Mouse (Mus musculus) hindbrain, embryonic 13.5 days (tissue): ENCODE results near the gene Haus5. TPM values are rescaled to one million over a fixed set of nuclear protein-coding genes. Genes with fewer than 3 reads are reported as not detected.

Source experiments
- ATAC-seq: fragments of 200-750 bp; cut with Nextera tagmentation; 2 replicates; pipeline ENCODE4 v1.8.0; 2017; ENCODE audit warnings: moderate TSS enrichment; ENCODE audit not compliant: low FRiP score
- H3K27ac ChIP-seq: fragments of 300-500 bp; sonication (generic); 2 replicates; pipeline ENCODE4 v1.5.1; 2015; ENCODE audit warnings: inconsistent platforms, mild to moderate bottlenecking, moderate library complexity
- H3K27me3 ChIP-seq: fragments of 300-500 bp; sonication (generic); 2 replicates; pipeline ENCODE4 v1.6.1; 2015; ENCODE audit warnings: mild to moderate bottlenecking, inconsistent platforms
- H3K36me3 ChIP-seq: fragments of 300-500 bp; sonication (generic); 2 replicates; pipeline ENCODE4 v1.6.1; 2015; ENCODE audit warnings: mild to moderate bottlenecking, inconsistent platforms
- H3K4me1 ChIP-seq: fragments of 300-500 bp; sonication (generic); replicated peaks from 2 replicates; pipeline ENCODE4 v1.6.1; 2015; ENCODE audit warnings: inconsistent platforms
- H3K4me2 ChIP-seq: fragments of 300-500 bp; sonication (generic); 2 replicates; pipeline ENCODE4 v1.6.1; 2015; ENCODE audit warnings: inconsistent platforms, mild to moderate bottlenecking, moderate library complexity
- H3K4me3 ChIP-seq: fragments of 300-500 bp; sonication (generic); 2 replicates; pipeline ENCODE4 v1.5.1; 2015; ENCODE audit warnings: mild to moderate bottlenecking, inconsistent platforms
- H3K9ac ChIP-seq: fragments of 300-500 bp; sonication (generic); 2 replicates; pipeline ENCODE4 v1.6.1; 2015; ENCODE audit warnings: mild to moderate bottlenecking, inconsistent platforms
- H3K9me3 ChIP-seq: fragments of 300-500 bp; sonication (generic); 2 replicates; pipeline ENCODE4 v1.6.1; 2016; ENCODE audit warnings: inconsistent platforms
- WGBS: fragments of 180-500 bp; shearing (Covaris S2); methylation state at CpG from one replicate; pipeline ENCODE4 v1.1.7; 2015; 5-methylcytosine and 5-hydroxymethylcytosine counted together
- polyA plus RNA-seq: library from polyadenylated mRNA; unstranded; fragments of >200 nt; fragmentation: Nextera tagmentation; extraction: Ambion mirVana; gene quantifications from 2 replicates; pipeline ENCODE4 v1.2.1, GENCODE M21; 2015

The Haus5 gene
- polyA plus RNA-seq, 1 experiment from 2014 or later = 23.2 TPM

GRCm38 (mm10) chr7:30618658-30619057 is 46.1 kb downstream of the Haus5 start:
- Histone ChIP-seq H3K9me3 (no peaks in the 10 kb centered on the region), H3K9ac (no peak overlapping the region), H3K27ac (no peak overlapping the region), H3K4me1 (no peaks in the 10 kb centered on the region; the same call in 1 of the 2 replicates), H3K4me3 (no peak overlapping the region), H3K4me2 (no peak overlapping the region), H3K27me3 (no peaks in the 10 kb centered on the region), H3K36me3 (peaks cover 73% of the 10 kb centered on the region)
- ATAC-seq = no peak
- WGBS = 96% methylated on average over 9 of the region's 9 CpGs

DNA sequence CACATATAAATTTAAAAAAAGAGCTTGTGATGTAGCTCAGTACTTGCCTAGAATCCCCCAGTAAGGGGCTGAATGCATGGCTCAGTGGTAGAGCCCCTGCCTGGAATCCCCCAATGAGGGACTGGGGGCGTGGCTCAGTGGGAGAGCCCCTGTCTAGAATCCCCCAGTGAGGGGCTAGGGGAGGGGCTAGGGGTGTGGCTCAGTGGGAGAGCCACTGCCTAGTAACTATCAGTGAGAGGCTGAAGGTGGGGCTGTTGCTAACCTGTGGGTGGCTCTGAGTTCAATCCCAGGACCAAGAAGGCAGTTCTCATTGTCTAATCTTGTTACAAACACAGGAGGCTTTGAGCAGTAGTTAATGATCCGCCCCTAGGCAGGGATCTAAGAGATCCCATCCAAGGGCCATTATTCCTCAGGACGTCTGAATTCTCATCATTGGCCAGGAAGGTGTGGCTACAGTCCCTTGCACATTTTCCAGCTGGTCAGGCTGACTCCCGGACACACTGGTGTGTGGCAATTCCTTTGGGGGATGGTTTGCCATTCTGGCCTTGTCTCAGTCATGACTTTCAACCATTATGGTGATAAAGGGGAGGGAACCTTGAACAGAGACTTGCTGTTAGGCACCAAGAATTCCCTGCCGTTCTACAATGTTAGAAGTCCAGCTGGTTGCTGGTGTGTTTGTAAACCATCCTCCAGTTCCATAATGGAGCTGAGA is 49.6 kb downstream of the Haus5 start:
- Histone ChIP-seq H3K9me3 (no peaks in the 10 kb centered on the region), H3K27me3 (no peaks in the 10 kb centered on the region), H3K9ac (no peak overlapping the region), H3K4me3 (no peak overlapping the region), H3K36me3 (peaks cover 48% of the 10 kb centered on the region), H3K27ac (no peak overlapping the region), H3K4me1 (no peaks in the 10 kb centered on the region), H3K4me2 (no peak overlapping the region)
- 0 out of 2 replicates have a peak, but pooled peaks have one; percentile 44 for ATAC-seq
- 54% methylated on average over 5 of the region's 5 CpGs for WGBS

- no peaks in the 10 kb centered on the region for H3K4me1 ChIP-seq
- H3K27me3 ChIP-seq = no peaks in the 10 kb centered on the region
- no peak for ATAC-seq
- H3K9me3 ChIP-seq = no peaks in the 10 kb centered on the region
- no peak overlapping the region for H3K9ac ChIP-seq
- no peak overlapping the region for H3K4me2 ChIP-seq
- no peak overlapping the region for H3K4me3 ChIP-seq
- H3K27ac ChIP-seq = no peak overlapping the region
- 88% methylated on average over 2 of the region's 2 CpGs for WGBS
- peaks cover 46% of the 10 kb centered on the region for H3K36me3 ChIP-seq
Measured at GRCm38 (mm10) chr7:30614454-30614853, 50.3 kb downstream of the Haus5 start.

GRCm38 (mm10) chr7:30613529-30614112 is 51.2 kb downstream of the Haus5 start:
- 22% methylated on average over 14 of the region's 14 CpGs for WGBS

GRCm38 (mm10) chr7:30612654-30613402 is 52.0 kb downstream of the Haus5 start, which contains the start of gene Upk1a:
TSS of gene Upk1a (minus strand) at chr7:30612847.
- Histone ChIP-seq H3K4me2 (no peak within 1 kb of the TSS), H3K9ac (0 out of 2 replicates have a peak within 1 kb of the TSS, but pooled peaks have one; percentile 13), H3K27ac (no peak within 1 kb of the TSS), H3K36me3 (peaks cover 29% of the 10 kb centered on the region), H3K4me3 (no peak within 1 kb of the TSS), H3K9me3 (no peaks in the 10 kb centered on the region), H3K27me3 (no peaks in the 10 kb centered on the region), H3K4me1 (no peaks in the 10 kb centered on the region)
- ATAC-seq = no peak; the same call in 1 of the 2 replicates
- WGBS = 75% methylated on average over 8 of the region's 8 CpGs

More at GRCm38 (mm10) chr7:30613529-30614112, 51.2 kb downstream of the Haus5 start:
- ATAC-seq = no peak
- H3K4me1 ChIP-seq = no peaks in the 10 kb centered on the region
- peaks cover 37% of the 10 kb centered on the region for H3K36me3 ChIP-seq
- H3K27ac ChIP-seq = no peak overlapping the region
- no peak overlapping the region for H3K9ac ChIP-seq
- H3K9me3 ChIP-seq = no peaks in the 10 kb centered on the region
- no peaks in the 10 kb centered on the region for H3K27me3 ChIP-seq
- no peak overlapping the region for H3K4me2 ChIP-seq
- no peak overlapping the region for H3K4me3 ChIP-seq

- ATAC-seq = no peak
- H3K27ac ChIP-seq = no peak overlapping the region
- no peak overlapping the region for H3K4me2 ChIP-seq
- no peaks in the 10 kb centered on the region for H3K4me1 ChIP-seq
- 66% methylated on average over 7 of the region's 7 CpGs for WGBS
- no peaks in the 10 kb centered on the region for H3K9me3 ChIP-seq
- peaks cover 2% of the 10 kb centered on the region; the same call in 1 of the 2 replicates for H3K36me3 ChIP-seq
- H3K4me3 ChIP-seq = no peak overlapping the region
- H3K27me3 ChIP-seq = no peaks in the 10 kb centered on the region
- H3K9ac ChIP-seq = no peak overlapping the region
Measured at GRCm38 (mm10) chr7:30610043-30610442, 54.8 kb downstream of the Haus5 start.

DNA sequence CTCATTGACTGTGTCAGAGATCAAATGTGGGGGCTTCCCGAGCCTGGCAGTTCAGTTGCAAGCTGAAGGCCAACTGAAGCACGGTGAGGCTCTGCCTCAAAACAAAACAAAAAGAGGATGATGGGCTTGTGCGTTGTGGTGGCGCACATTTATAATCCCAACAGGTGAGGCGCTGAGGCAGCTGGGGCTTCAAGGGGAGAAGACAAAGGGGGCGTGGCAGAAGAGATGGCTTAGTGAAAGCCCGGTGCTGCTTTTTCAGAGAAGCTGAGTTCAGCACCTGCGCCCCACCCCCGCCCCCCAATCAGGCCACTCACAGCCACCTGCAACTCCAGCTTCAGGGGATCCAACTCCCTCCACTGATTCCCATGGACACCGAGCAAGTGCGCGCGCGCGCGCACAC is 56.3 kb downstream of the Haus5 start:
- Histone ChIP-seq H3K4me2 (no peak overlapping the region), H3K27me3 (no peaks in the 10 kb centered on the region), H3K9me3 (no peaks in the 10 kb centered on the region), H3K9ac (no peak overlapping the region), H3K36me3 (no peaks in the 10 kb centered on the region), H3K4me1 (no peaks in the 10 kb centered on the region), H3K4me3 (no peak overlapping the region), H3K27ac (no peak overlapping the region)
- WGBS = 54% methylated on average over 16 of the region's 16 CpGs
- ATAC-seq = no peak

DNA sequence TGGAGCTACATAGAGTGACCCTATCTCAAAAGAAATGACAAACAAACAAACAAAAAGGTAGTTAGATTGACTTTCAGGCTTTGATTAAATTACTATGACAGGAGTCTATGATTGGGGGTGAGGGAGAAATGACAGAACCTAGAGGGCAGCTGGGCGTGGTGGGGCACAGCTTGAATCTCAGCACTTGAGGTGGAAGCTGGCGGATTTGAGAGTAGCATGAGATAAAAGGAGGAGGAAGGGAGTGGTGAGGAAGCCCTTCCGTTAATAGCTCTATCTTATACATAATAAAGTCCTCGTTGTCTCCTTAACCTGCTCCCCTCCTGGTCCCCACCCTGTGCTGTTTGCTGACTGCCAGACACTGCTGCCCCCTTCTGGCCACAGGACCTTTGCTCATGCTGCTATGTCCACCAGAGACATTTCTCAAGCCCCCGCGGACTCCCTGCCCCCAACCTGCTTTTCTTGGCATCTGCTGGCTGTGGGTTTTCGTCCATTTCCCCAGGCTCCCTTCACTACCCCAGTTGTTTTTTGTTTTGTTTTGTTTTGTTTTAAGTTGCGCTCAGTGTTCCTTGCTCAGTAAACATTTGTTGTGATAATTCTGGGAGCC is 57.0 kb downstream of the Haus5 start:
- no peak for ATAC-seq
- no peaks in the 10 kb centered on the region for H3K27me3 ChIP-seq
- WGBS = 32% methylated on average over 8 of the region's 8 CpGs
- no peaks in the 10 kb centered on the region for H3K9me3 ChIP-seq
- no peak overlapping the region for H3K9ac ChIP-seq
- H3K4me1 ChIP-seq = no peaks in the 10 kb centered on the region
- H3K4me2 ChIP-seq = no peak overlapping the region
- H3K4me3 ChIP-seq = no peak overlapping the region
- no peaks in the 10 kb centered on the region for H3K36me3 ChIP-seq
- H3K27ac ChIP-seq = no peak overlapping the region

DNA sequence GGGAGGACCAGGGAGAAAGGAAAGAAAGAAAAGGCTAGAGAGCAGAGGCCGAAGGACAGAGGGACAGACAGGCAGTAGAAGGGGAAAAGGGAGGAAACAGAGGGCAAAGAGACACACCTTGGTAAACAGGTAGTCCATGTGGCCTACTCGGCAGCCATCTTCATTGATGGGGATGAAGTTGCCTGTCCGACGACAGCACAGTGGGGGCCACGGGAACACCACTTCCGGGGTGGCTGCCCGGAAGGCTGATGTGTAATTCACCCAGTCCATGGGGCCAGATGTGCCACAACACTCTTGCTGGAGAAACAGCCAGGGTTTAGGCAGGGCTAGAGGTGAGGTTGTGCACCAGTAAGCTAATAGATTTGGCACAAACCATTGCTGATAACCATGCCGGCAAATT is 59.9 kb downstream of the Haus5 start:
- peak overlapping the region; percentile 24; the same call in 1 of the 2 replicates for H3K9ac ChIP-seq
- no peaks in the 10 kb centered on the region for H3K9me3 ChIP-seq
- no peaks in the 10 kb centered on the region for H3K36me3 ChIP-seq
- ATAC-seq = no peak
- H3K4me2 ChIP-seq = no peak overlapping the region
- no peaks in the 10 kb centered on the region for H3K27me3 ChIP-seq
- peaks cover 9% of the 10 kb centered on the region; the same call in 1 of the 2 replicates for H3K4me1 ChIP-seq
- WGBS = 88% methylated on average over 8 of the region's 8 CpGs
- H3K4me3 ChIP-seq = no peak overlapping the region
- no peak overlapping the region for H3K27ac ChIP-seq

GRCm38 (mm10) chr7:30604424-30604823 is 60.4 kb downstream of the Haus5 start:
- WGBS = 65% methylated on average over 8 of the region's 8 CpGs
- no peak for ATAC-seq

More at GRCm38 (mm10) chr7:30604424-30604823, 60.4 kb downstream of the Haus5 start:
- Histone ChIP-seq H3K27me3 (no peaks in the 10 kb centered on the region), H3K9ac (peak overlapping the region; percentile 29; the same call in 1 of the 2 replicates), H3K4me2 (no peak overlapping the region), H3K9me3 (no peaks in the 10 kb centered on the region), H3K36me3 (no peaks in the 10 kb centered on the region), H3K4me3 (no peak overlapping the region), H3K4me1 (peaks cover 14% of the 10 kb centered on the region), H3K27ac (no peak overlapping the region)
